Mouse (Mus musculus): ENCODE results near the gene 4930486L24Rik. TPM values are rescaled to one million over a fixed set of nuclear protein-coding genes. Genes with fewer than 3 reads are reported as not detected.
"Not testable (repeated sequence)": the region's sequence is repeated elsewhere in the genome, so short reads cannot be mapped to it uniquely, and the experiment has no call there.

4930486L24Rik gene
- total RNA-seq (2021) = 1 to 10 TPM in 1 of 2 experiments, under 1 TPM in 1; 0.86 to 1.3 TPM

GRCm38 (mm10) chr13:60864281-60864680 lies at the start of gene 4930486L24Rik:
Gene 4930486L24Rik (minus strand): TSS chr13:60864475.
- intact Hi-C loops (cut with DNase I) = no loop called here

GRCm38 (mm10) chr13:60904780-60905179 lies 40.5 kb upstream of the 4930486L24Rik start, which contains the start of gene Tpbpb:
Gene Tpbpb (minus strand): TSS chr13:60904880.
- DNase-seq; intact Hi-C loops (cut with DNase I): not testable (repeated sequence)

More at GRCm38 (mm10) chr13:60864281-60864680, at the start of gene 4930486L24Rik:
- no peak for DNase-seq

GRCm38 (mm10) chr13:60897328-60897727 lies 33.1 kb upstream of the 4930486L24Rik start, which contains the start of gene Ctla2b:
Gene Ctla2b (minus strand): TSS chr13:60897447.
- intact Hi-C loops (cut with DNase I) = loop anchor here (2.0 to 5.0 kb wide), 2 partner anchors 39 to 50 kb away; partner anchors contain the start of genes Ctla2a and Gm49391
- DNase-seq = peak; percentile 58 to 64

- intact Hi-C loops (cut with DNase I) = loop anchor here (2.0 to 5.0 kb wide), 2 partner anchors 40 to 49 kb away; partner anchors contain the start of genes Ctla2a and Gm49391
Measured at GRCm38 (mm10) chr13:60896794-60897193, 32.5 kb upstream of the 4930486L24Rik start, which contains the start of gene Gm49392. Gene Gm49392 (minus strand): TSS chr13:60896894.

GRCm38 (mm10) chr13:60895406-60896160 lies 31.3 kb upstream of the 4930486L24Rik start:
- intact Hi-C loops (cut with DNase I) = loop anchor here (2.0 to 5.0 kb wide), 2 partner anchors 41 to 48 kb away; partner anchors contain the start of genes Ctla2a and Gm49391
- no peak for DNase-seq

More at GRCm38 (mm10) chr13:60896794-60897193, 32.5 kb upstream of the 4930486L24Rik start, which contains the start of gene Gm49392:
- not testable (repeated sequence) for DNase-seq

GRCm38 (mm10) chr13:60892301-60892700 lies 28.0 kb upstream of the 4930486L24Rik start:
- DNase-seq = no peak
- intact Hi-C loops (cut with DNase I) = no loop called here

- intact Hi-C loops (cut with DNase I) = loop anchor here (1.0 to 5.0 kb wide), 2 partner anchors 49 to 88 kb away; partner anchors contain the start of genes Ctla2a, Ctla2b, Gm49391 and Gm49392
- no peak for DNase-seq
Measured at GRCm38 (mm10) chr13:60848241-60849120, 15.8 kb downstream of the 4930486L24Rik start.

GRCm38 (mm10) chr13:60843153-60843552 lies 21.1 kb downstream of the 4930486L24Rik start:
- intact Hi-C loops (cut with DNase I) = no loop called here
- no peak for DNase-seq

- no peak for DNase-seq
- intact Hi-C loops (cut with DNase I) = no loop called here
Measured at GRCm38 (mm10) chr13:60842703-60843102, 21.6 kb downstream of the 4930486L24Rik start.

GRCm38 (mm10) chr13:60839353-60839902 lies 24.8 kb downstream of the 4930486L24Rik start:
- DNase-seq = no peak
- intact Hi-C loops (cut with DNase I) = no loop called here

GRCm38 (mm10) chr13:60826052-60826451 lies 38.2 kb downstream of the 4930486L24Rik start:
- DNase-seq = peak; percentile 30 to 41
- intact Hi-C loops (cut with DNase I) = no loop called here

GRCm38 (mm10) chr13:60820486-60821175 lies 43.6 kb downstream of the 4930486L24Rik start:
- no peak for DNase-seq
- intact Hi-C loops (cut with DNase I) = no loop called here

- intact Hi-C loops (cut with DNase I) = loop anchor here (1.0 to 5.0 kb wide), 2 partner anchors 60 to 342 kb away; no protein-coding TSS in a partner anchor
- peak; percentile 25 to 51 for DNase-seq
Measured at GRCm38 (mm10) chr13:60819469-60819868, 44.8 kb downstream of the 4930486L24Rik start.

- no peak for DNase-seq
- intact Hi-C loops (cut with DNase I) = no loop called here
Measured at GRCm38 (mm10) chr13:60813722-60814121, 50.6 kb downstream of the 4930486L24Rik start.

GRCm38 (mm10) chr13:60812768-60813167 lies 51.5 kb downstream of the 4930486L24Rik start:
- intact Hi-C loops (cut with DNase I) = no loop called here
- no peak for DNase-seq

- no peak for DNase-seq
- intact Hi-C loops (cut with DNase I) = no loop called here
Measured at GRCm38 (mm10) chr13:60809690-60810089, 54.6 kb downstream of the 4930486L24Rik start.

GRCm38 (mm10) chr13:60802749-60803148 lies 61.5 kb downstream of the 4930486L24Rik start, which contains the start of gene Ctsll3:
Gene Ctsll3 (minus strand): TSS chr13:60802849.
- DNase-seq = no peak
- intact Hi-C loops (cut with DNase I) = no loop called here

All from heart, postnatal 36 days (tissue).